In genomic region chr13:81465794-81466193, GRCm38 (mm10) we compare ENCODE assay signal across 24 mouse cellular contexts.
DNase-seq lines count a peak whose midpoint lies in the region; ATAC-seq lines count a peak whose summit lies in the region.
"Had no signal": no experiment of that assay in that cellular context is flagged by ENCODE, and none has a peak within 500 bp of the region (broad histone marks: within the 10 kb centered on the region; RNA-seq: fewer than 3 reads in every experiment).

No protein-coding gene starts in this region.

- no peak overlapping the region for H3K4me2 ChIP-seq in forebrain, embryonic 14.5 days (ENCODE audit: low read length)
- no peak overlapping the region for H3K4me2 ChIP-seq in forebrain, embryonic 13.5 days
- H3K4me2 ChIP-seq in midbrain, embryonic 15.5 days = no peak overlapping the region
- H3K4me2 ChIP-seq in midbrain, embryonic 11.5 days = no peak overlapping the region
- H3K4me2 ChIP-seq: embryonic facial prominence, embryonic 12.5 days; embryonic facial prominence, embryonic 15.5 days; heart, embryonic 11.5 days; hindbrain, embryonic 12.5 days had no signal

- DNase-seq in cerebellum, postnatal 10 days = peak; percentile 35 to 45
- no peak for DNase-seq in cerebellum, postnatal 4 days (ENCODE audit: low spot score in 2 of 2)
- peak; percentile 13 for DNase-seq in forebrain, embryonic 14.5 days (ENCODE audit: low spot score)
- DNase-seq in midbrain, embryonic 11.5 days (ENCODE audit: low spot score, missing footprints) = no peak
- DNase-seq in ovary, postnatal 10 days (ENCODE audit: low spot score) = no peak
- DNase-seq: adrenal gland, adult 2 months; adrenal gland, postnatal 14 days; cerebellum, adult 11-12 months; gastrocnemius, postnatal 10 days; gastrocnemius, postnatal 36 days; heart, adult 2 months; kidney, adult 18-20 months; kidney, adult 9 months had no signal

- no peaks in the 10 kb centered on the region for H3K9me3 ChIP-seq in forebrain, embryonic 14.5 days (replicated peaks; ENCODE audit: control insufficient read depth, low read length)
- no peaks in the 10 kb centered on the region for H3K9me3 ChIP-seq in forebrain, embryonic 13.5 days (replicated peaks)
- H3K9me3 ChIP-seq in midbrain, embryonic 15.5 days = no peaks in the 10 kb centered on the region
- no peaks in the 10 kb centered on the region for H3K9me3 ChIP-seq in midbrain, embryonic 11.5 days (ENCODE audit: control insufficient read depth, low read length)
- H3K9me3 ChIP-seq: embryonic facial prominence, embryonic 12.5 days; embryonic facial prominence, embryonic 15.5 days; hindbrain, embryonic 12.5 days had no signal

- H3K9ac ChIP-seq in forebrain, embryonic 14.5 days (ENCODE audit: low read length) = no peak overlapping the region
- no peak overlapping the region for H3K9ac ChIP-seq in forebrain, embryonic 13.5 days
- H3K9ac ChIP-seq in midbrain, embryonic 15.5 days = no peak overlapping the region
- H3K9ac ChIP-seq in midbrain, embryonic 11.5 days (ENCODE audit: low read length) = no peak overlapping the region
- H3K9ac ChIP-seq: embryonic facial prominence, embryonic 12.5 days; embryonic facial prominence, embryonic 15.5 days; hindbrain, embryonic 12.5 days had no signal

- H3K36me3 ChIP-seq in forebrain, embryonic 14.5 days (ENCODE audit: control insufficient read depth, insufficient read depth, low read length) = 0 out of 2 replicates have a peak, but pooled peaks cover 3% of the 10 kb centered on the region
- peaks cover 13% of the 10 kb centered on the region for H3K36me3 ChIP-seq in forebrain, embryonic 13.5 days (ENCODE audit: poor library complexity, severe bottlenecking)
- H3K36me3 ChIP-seq in midbrain, embryonic 15.5 days (replicated peaks) = no peaks in the 10 kb centered on the region
- H3K36me3 ChIP-seq in midbrain, embryonic 11.5 days (ENCODE audit: control insufficient read depth, insufficient read depth, low read length) = peaks cover 3% of the 10 kb centered on the region
- H3K36me3 ChIP-seq: embryonic facial prominence, embryonic 12.5 days; embryonic facial prominence, embryonic 15.5 days had no signal

- H3K4me1 ChIP-seq in forebrain, embryonic 14.5 days (ENCODE audit: control insufficient read depth, insufficient read depth, low read length) = no peaks in the 10 kb centered on the region
- H3K4me1 ChIP-seq in forebrain, embryonic 13.5 days = no peaks in the 10 kb centered on the region
- H3K4me1 ChIP-seq in midbrain, embryonic 15.5 days = no peaks in the 10 kb centered on the region
- no peaks in the 10 kb centered on the region for H3K4me1 ChIP-seq in midbrain, embryonic 11.5 days (ENCODE audit: control insufficient read depth, insufficient read depth, low read length)
- H3K4me1 ChIP-seq: embryonic facial prominence, embryonic 12.5 days; embryonic facial prominence, embryonic 15.5 days; hindbrain, embryonic 12.5 days had no signal

- no peak for ATAC-seq in forebrain, embryonic 14.5 days
- ATAC-seq in forebrain, embryonic 13.5 days = no peak
- ATAC-seq in midbrain, embryonic 15.5 days (replicated peaks) = 0 out of 2 replicates have a peak, but pooled peaks have one; percentile 54
- ATAC-seq in midbrain, embryonic 11.5 days (ENCODE audit: low FRiP score) = no peak
- ATAC-seq: CD4-positive, CD25-positive, alpha-beta regulatory T cell, adult 4 months; forebrain, embryonic 16.5 days; hindbrain, postnatal 0 days; inflammation-experienced regulatory T-cells, adult 6 months; intestine, embryonic 16.5 days had no signal

- H3K27me3 ChIP-seq in forebrain, embryonic 14.5 days (replicated peaks; ENCODE audit: control insufficient read depth, insufficient read depth, low read length) = no peaks in the 10 kb centered on the region
- no peaks in the 10 kb centered on the region for H3K27me3 ChIP-seq in forebrain, embryonic 13.5 days
- no peaks in the 10 kb centered on the region for H3K27me3 ChIP-seq in midbrain, embryonic 15.5 days (replicated peaks)
- no peaks in the 10 kb centered on the region for H3K27me3 ChIP-seq in midbrain, embryonic 11.5 days (ENCODE audit: control insufficient read depth, insufficient read depth, low read length)
- H3K27me3 ChIP-seq: embryonic facial prominence, embryonic 12.5 days; embryonic facial prominence, embryonic 15.5 days; hindbrain, embryonic 12.5 days had no signal

- WGBS in forebrain, embryonic 14.5 days = 67% methylated on average over 3 of the region's 3 CpGs
- 73% methylated on average over 3 of the region's 3 CpGs for WGBS in forebrain, embryonic 13.5 days
- 86% methylated on average over 3 of the region's 3 CpGs for WGBS in midbrain, embryonic 15.5 days
- 89% methylated on average over 3 of the region's 3 CpGs for WGBS in midbrain, embryonic 11.5 days

- H3K27ac ChIP-seq in forebrain, embryonic 14.5 days (ENCODE audit: low read depth, low read length) = no peak overlapping the region
- no peak overlapping the region for H3K27ac ChIP-seq in forebrain, embryonic 13.5 days
- H3K27ac ChIP-seq in midbrain, embryonic 15.5 days = no peak overlapping the region
- H3K27ac ChIP-seq in midbrain, embryonic 11.5 days (ENCODE audit: low read depth, low read length) = no peak overlapping the region
- H3K27ac ChIP-seq: embryonic facial prominence, embryonic 12.5 days; embryonic facial prominence, embryonic 15.5 days; heart, adult 2 months; hindbrain, embryonic 12.5 days; hindbrain, postnatal 0 days had no signal

- H3K4me3 ChIP-seq in forebrain, embryonic 14.5 days (ENCODE audit: low read depth, low read length) = no peak overlapping the region
- H3K4me3 ChIP-seq in forebrain, embryonic 13.5 days = no peak overlapping the region
- H3K4me3 ChIP-seq in midbrain, embryonic 15.5 days = no peak overlapping the region
- no peak overlapping the region for H3K4me3 ChIP-seq in midbrain, embryonic 11.5 days (ENCODE audit: low read depth, low read length)
- H3K4me3 ChIP-seq: embryonic facial prominence, embryonic 12.5 days; embryonic facial prominence, embryonic 15.5 days; heart, adult 2 months; hindbrain, embryonic 12.5 days had no signal

Comparison
In these comparisons a context has a peak if more than half of its experiments do, and no peak if none do; other contexts are left out.
1. DNase-seq: peak in cerebellum, postnatal 10 days (2 of 2) and forebrain, embryonic 14.5 days (single experiment); none in cerebellum, postnatal 4 days (0 of 2), midbrain, embryonic 11.5 days (single experiment) and ovary, postnatal 10 days (single experiment).